Mouse (Mus musculus): ENCODE results near the gene Rfx2.

DNA sequence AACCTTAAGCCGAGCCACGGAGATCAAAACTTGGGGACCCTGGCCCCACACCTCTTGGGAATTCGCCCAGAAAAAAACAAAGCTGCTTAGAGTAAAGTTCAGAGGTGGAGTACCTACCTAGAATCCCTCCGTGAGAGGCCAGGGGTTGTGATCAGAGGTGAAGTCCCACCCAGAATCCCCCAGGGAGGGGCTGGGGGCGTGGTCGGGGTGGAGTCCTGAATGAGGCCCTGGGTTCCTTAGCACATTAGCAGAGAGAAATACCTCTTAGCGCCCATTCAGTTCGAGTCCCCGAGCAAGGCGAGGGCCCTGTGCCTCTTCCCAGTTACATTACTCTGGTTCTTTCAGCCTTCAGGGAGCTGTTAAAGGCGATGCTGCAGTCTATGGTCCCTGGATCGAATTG lies 103.2 kb downstream of the Rfx2 start:
- TF ChIP-seq CTCF (IDR thresholded peaks at IDR 0.05; ENCODE audit: extremely low read depth, insufficient read length, insufficient replicate concordance, low read depth, low read length) (no peak), POLR2A (IDR thresholded peaks at IDR 0.05; ENCODE audit: low read depth, low read length) (no peak)
